Mouse (Mus musculus) heart, adult 2 months (tissue): ENCODE measurements at regions not wholly inside any gene's neighbourhood (a gene's known extent, or its start where the extent isn't known, plus 50 kb on each side); places are given as distances from the start of the nearest gene placed in this dataset.

Source experiments
- DNase-seq, 2 experiments: peaks; one replicate each; pipeline ENCODE4 v3.0.0; 2021
- H3K27ac ChIP-seq: fragments of 200-600 bp; 2 replicates; pipeline ENCODE4 v1.8.1; 2022
- H3K27me3 ChIP-seq: fragments of 200-500 bp; 2 replicates; pipeline ENCODE4 v1.6.1; 2012; ENCODE audit warnings: mild to moderate bottlenecking, low read length, inconsistent platforms, mixed read lengths; ENCODE audit not compliant: control insufficient read depth, insufficient read depth
- H3K36me3 ChIP-seq: fragments of 200-500 bp; 2 replicates; pipeline ENCODE4 v1.6.1; 2012; ENCODE audit warnings: low read length, inconsistent platforms; ENCODE audit not compliant: control insufficient read depth, insufficient read depth
- H3K4me1 ChIP-seq: fragments of 200-500 bp; 2 replicates; pipeline ENCODE4 v1.6.1; 2011; ENCODE audit warnings: low read length; ENCODE audit not compliant: control insufficient read depth, insufficient read depth
- H3K4me3 ChIP-seq: fragments of 200-600 bp; 2 replicates; pipeline ENCODE4 v1.8.1; 2022
- H3K79me2 ChIP-seq: fragments of 200-500 bp; replicated peaks from 2 replicates; pipeline ENCODE4 v1.6.1; 2012; ENCODE audit warnings: mild to moderate bottlenecking, inconsistent platforms, low read length, moderate library complexity, mixed read lengths; ENCODE audit not compliant: control insufficient read depth, insufficient read depth
- H3K9ac ChIP-seq: fragments of 200-500 bp; 2 replicates; pipeline ENCODE4 v1.6.1; 2012; ENCODE audit warnings: low read depth, mild to moderate bottlenecking, control low read depth, inconsistent platforms, low read length, mixed read lengths
- CTCF ChIP-seq: fragments of 200-600 bp; IDR thresholded peaks from 2 replicates; pipeline ENCODE4 v1.8.1; 2022; ENCODE audit warnings: antibody characterized with exemption, mild to moderate bottlenecking, moderate library complexity
- EP300 ChIP-seq: fragments of 200-500 bp; IDR thresholded peaks from 2 replicates; pipeline ENCODE4 v1.6.1; 2011; ENCODE audit warnings: low read depth, low read length, control low read depth; ENCODE audit not compliant: insufficient read depth
- POLR2A ChIP-seq: fragments of 200-500 bp; IDR thresholded peaks from 2 replicates; pipeline ENCODE4 v1.6.1; 2011; ENCODE audit warnings: mild to moderate bottlenecking, low read depth, low read length, control low read depth; ENCODE audit not compliant: insufficient read depth
- WGBS: fragments of 180-500 bp; shearing (Covaris S2); methylation state at CpG from one replicate; pipeline ENCODE4 v1.1.7; 2018; 5-methylcytosine and 5-hydroxymethylcytosine counted together
- intact Hi-C: fragments of 180-260 bp; cut with DNase I; formaldehyde crosslinking; loops from one replicate; pipeline ENCODE4 v1.15.1; 2025

GRCm38 (mm10) chr4:55708808-55709207 lies 176.5 kb upstream of the Klf4 start:
- H3K9ac ChIP-seq = no peak overlapping the region
- intact Hi-C loops = no loop called here
- H3K27ac ChIP-seq = no peak overlapping the region
- no peaks in the 10 kb centered on the region for H3K36me3 ChIP-seq
- DNase-seq = no peak
- H3K27me3 ChIP-seq = no peaks in the 10 kb centered on the region
- WGBS = 87% methylated on average over 2 of the region's 2 CpGs
- no peak overlapping the region for H3K4me3 ChIP-seq
- no peaks in the 10 kb centered on the region for H3K79me2 ChIP-seq
- no peak for TF ChIP-seq CTCF
- TF ChIP-seq EP300 = no peak
- TF ChIP-seq POLR2A = no peak
- H3K4me1 ChIP-seq = no peaks in the 10 kb centered on the region; the same call in 1 of the 2 replicates

- Histone ChIP-seq H3K27me3 (no peaks in the 10 kb centered on the region), H3K4me3 (no peak overlapping the region), H3K79me2 (no peaks in the 10 kb centered on the region), H3K9ac (no peak overlapping the region), H3K4me1 (no peaks in the 10 kb centered on the region; the same call in 1 of the 2 replicates), H3K36me3 (no peaks in the 10 kb centered on the region), H3K27ac (no peak overlapping the region)
- TF ChIP-seq EP300 (no peak), POLR2A (no peak)
- intact Hi-C loops = no loop called here
- no peak for DNase-seq
- WGBS = 67% methylated on average over 10 of the region's 10 CpGs
Observed at GRCm38 (mm10) chr4:55707916-55708315, 175.7 kb upstream of the Klf4 start.

- H3K36me3 ChIP-seq = peaks cover 3% of the 10 kb centered on the region; the same call in 1 of the 2 replicates
- no peak overlapping the region for H3K4me3 ChIP-seq
- H3K4me1 ChIP-seq = no peaks in the 10 kb centered on the region; the same call in 1 of the 2 replicates
- H3K27me3 ChIP-seq = no peaks in the 10 kb centered on the region
- intact Hi-C loops = loop anchor here (5.0 kb wide), 1 partner anchor 47 kb away; no protein-coding TSS in a partner anchor
- 93% methylated on average over 4 of the region's 4 CpGs for WGBS
- no peaks in the 10 kb centered on the region for H3K79me2 ChIP-seq
- H3K9ac ChIP-seq = no peak overlapping the region
- no peak for DNase-seq
- H3K27ac ChIP-seq = no peak overlapping the region
- TF ChIP-seq POLR2A (no peak), EP300 (no peak), CTCF (no peak)
Observed at GRCm38 (mm10) chr4:55704921-55705320, 172.7 kb upstream of the Klf4 start.

GRCm38 (mm10) chr4:55703346-55703916 lies 171.2 kb upstream of the Klf4 start:
- Histone ChIP-seq H3K27me3 (no peaks in the 10 kb centered on the region), H3K4me1 (peaks cover 4% of the 10 kb centered on the region), H3K79me2 (no peaks in the 10 kb centered on the region), H3K36me3 (peaks cover 3% of the 10 kb centered on the region; the same call in 1 of the 2 replicates), H3K27ac (no peak overlapping the region), H3K9ac (no peak overlapping the region), H3K4me3 (no peak overlapping the region)
- WGBS = 71% methylated on average over 2 of the region's 2 CpGs
- DNase-seq = no peak
- intact Hi-C loops = loop anchor here (5.0 kb wide), 1 partner anchor 49 kb away; no protein-coding TSS in a partner anchor
- TF ChIP-seq CTCF (no peak), EP300 (no peak)

GRCm38 (mm10) chr4:55701334-55701733 lies 169.1 kb upstream of the Klf4 start:
- no peaks in the 10 kb centered on the region for H3K27me3 ChIP-seq
- intact Hi-C loops = loop anchor here (5.0 kb wide), 1 partner anchor 51 kb away; no protein-coding TSS in a partner anchor
- WGBS = 51% methylated on average over 2 of the region's 2 CpGs
- H3K79me2 ChIP-seq = no peaks in the 10 kb centered on the region
- H3K27ac ChIP-seq = no peak overlapping the region
- H3K36me3 ChIP-seq = peaks cover 3% of the 10 kb centered on the region; the same call in 1 of the 2 replicates
- H3K4me3 ChIP-seq = no peak overlapping the region
- H3K4me1 ChIP-seq = peaks cover 4% of the 10 kb centered on the region
- H3K9ac ChIP-seq = no peak overlapping the region
- DNase-seq = peak in 1 of 2 experiments; percentile 35
- TF ChIP-seq POLR2A (no peak), EP300 (no peak), CTCF (no peak)

- intact Hi-C loops = loop anchor here (5.0 kb wide), 1 partner anchor 52 kb away; no protein-coding TSS in a partner anchor
Observed at GRCm38 (mm10) chr4:55699917-55700316, 167.7 kb upstream of the Klf4 start.

More at GRCm38 (mm10) chr4:55699917-55700316, 167.7 kb upstream of the Klf4 start:
- no peak for DNase-seq
- Histone ChIP-seq H3K4me3 (no peak overlapping the region), H3K79me2 (no peaks in the 10 kb centered on the region), H3K4me1 (peaks cover 4% of the 10 kb centered on the region), H3K9ac (no peak overlapping the region), H3K27ac (peak overlapping the region; percentile 29), H3K27me3 (no peaks in the 10 kb centered on the region), H3K36me3 (peaks cover 3% of the 10 kb centered on the region; the same call in 1 of the 2 replicates)
- TF ChIP-seq POLR2A (no peak), EP300 (no peak), CTCF (no peak)
- WGBS = 47% methylated on average over 8 of the region's 8 CpGs
